Mouse (Mus musculus) layer of hippocampus, adult 11-12 months (tissue): Measurements from ENCODE around the gene Ergic3.

Experiments used
- DNase-seq: peaks from one replicate; pipeline ENCODE4 v3.0.0; 2022; ENCODE audit warnings: low spot score

Gene Ergic3

GRCm38 (mm10) chr2:156066126-156066525, 58.3 kb downstream of the Ergic3 start:
- DNase-seq = no peak
